Mouse (Mus musculus) ES-Bruce4 (cell line): Measurements from ENCODE around the gene Eva1c.

ENCODE experiments used
- CTCF ChIP-seq: IDR thresholded peaks from one replicate; pipeline ENCODE4 v1.8.1; 2011; ENCODE audit warnings: low read depth, low read length
- EP300 ChIP-seq: IDR thresholded peaks from 2 replicates; pipeline ENCODE4 v1.6.1; 2011; ENCODE audit warnings: low read depth, low read length; ENCODE audit not compliant: insufficient read depth
- POLR2A ChIP-seq: IDR thresholded peaks from one replicate; pipeline ENCODE4 v1.8.1; 2011; ENCODE audit warnings: low read length; ENCODE audit not compliant: insufficient read depth

- no peak for TF ChIP-seq CTCF
- TF ChIP-seq POLR2A = no peak
- TF ChIP-seq EP300 = no peak
Measured at GRCm38 (mm10) chr16:90831676-90832075, 5.2 kb downstream of the Eva1c start.
